Mouse (Mus musculus) forebrain, embryonic 13.5 days (tissue): ENCODE results near the gene Amh. TPM values are rescaled to one million over a fixed set of nuclear protein-coding genes. Genes with fewer than 3 reads are reported as not detected.

Source experiments
- ATAC-seq: fragments of 200-750 bp; cut with Nextera tagmentation; 2 replicates; pipeline ENCODE4 v1.8.0; 2017
- H3K27ac ChIP-seq: fragments of 300-500 bp; sonication (generic); 2 replicates; pipeline ENCODE4 v1.5.1; 2015; ENCODE audit warnings: inconsistent platforms, mild to moderate bottlenecking, moderate library complexity
- H3K27me3 ChIP-seq: fragments of 300-500 bp; sonication (generic); 2 replicates; pipeline ENCODE4 v1.6.1; 2015; ENCODE audit warnings: mild to moderate bottlenecking, inconsistent platforms
- H3K36me3 ChIP-seq: fragments of 300-500 bp; sonication (generic); 2 replicates; pipeline ENCODE4 v1.6.1; 2015; ENCODE audit warnings: mild to moderate bottlenecking, inconsistent platforms; ENCODE audit not compliant: poor library complexity, severe bottlenecking
- H3K4me1 ChIP-seq: fragments of 300-500 bp; sonication (generic); 2 replicates; pipeline ENCODE4 v1.6.1; 2015; ENCODE audit warnings: inconsistent platforms
- H3K4me2 ChIP-seq: fragments of 300-500 bp; sonication (generic); 2 replicates; pipeline ENCODE4 v1.6.1; 2015; ENCODE audit warnings: inconsistent platforms, mild to moderate bottlenecking, moderate library complexity
- H3K4me3 ChIP-seq: fragments of 300-500 bp; sonication (generic); 2 replicates; pipeline ENCODE4 v1.5.1; 2015; ENCODE audit warnings: mild to moderate bottlenecking, inconsistent platforms
- H3K9ac ChIP-seq: fragments of 300-500 bp; sonication (generic); 2 replicates; pipeline ENCODE4 v1.6.1; 2015; ENCODE audit warnings: mild to moderate bottlenecking, inconsistent platforms
- H3K9me3 ChIP-seq: fragments of 300-500 bp; sonication (generic); replicated peaks from 2 replicates; pipeline ENCODE4 v1.6.1; 2016; ENCODE audit warnings: inconsistent platforms
- WGBS: fragments of 180-500 bp; shearing (Covaris S2); methylation state at CpG from one replicate; pipeline ENCODE4 v1.1.7; 2015; 5-methylcytosine and 5-hydroxymethylcytosine counted together
- polyA plus RNA-seq: library from polyadenylated mRNA; unstranded; fragments of >200 nt; fragmentation: Nextera tagmentation; extraction: Ambion mirVana; gene quantifications from 2 replicates; pipeline ENCODE4 v1.2.1, GENCODE M21; 2015

Amh gene
- polyA plus RNA-seq, 1 experiment from 2014 or later, result 0.13 TPM

DNA sequence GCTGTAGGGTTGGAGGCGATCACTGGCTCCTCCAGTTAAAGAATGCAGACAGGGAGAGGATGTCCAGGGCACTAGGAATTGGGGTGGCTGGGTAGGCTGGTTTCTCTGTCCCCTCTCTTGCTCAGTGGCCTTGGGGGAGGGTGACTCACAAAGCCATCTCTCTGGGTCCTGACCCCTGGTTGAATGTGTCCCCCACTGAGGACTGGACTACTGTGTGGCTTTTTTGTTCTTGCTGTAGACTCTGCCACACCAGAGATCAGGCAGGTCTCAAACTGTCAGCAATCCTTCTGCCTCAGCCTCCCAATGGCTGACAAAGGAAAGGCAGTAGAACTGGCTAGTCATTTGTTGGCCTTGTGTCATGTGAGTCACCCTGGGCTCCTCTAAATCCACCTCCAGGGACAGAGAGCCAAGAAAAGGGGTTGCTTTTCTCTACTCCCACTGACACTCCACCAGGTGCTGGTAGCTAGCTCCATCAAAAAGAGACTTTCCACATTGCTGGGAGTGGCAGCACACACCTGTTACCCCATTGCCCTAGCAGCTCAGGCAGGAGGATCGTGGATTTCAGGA is 33.4 kb downstream of the Amh start:
- ATAC-seq, result no peak
- no peak overlapping the region for H3K4me2 ChIP-seq
- 73% methylated on average over 2 of the region's 2 CpGs for WGBS
- peaks cover 11% of the 10 kb centered on the region for H3K4me1 ChIP-seq
- peaks cover 44% of the 10 kb centered on the region for H3K27me3 ChIP-seq
- no peak overlapping the region for H3K4me3 ChIP-seq
- no peak overlapping the region for H3K27ac ChIP-seq
- no peak overlapping the region for H3K9ac ChIP-seq
- no peaks in the 10 kb centered on the region for H3K9me3 ChIP-seq
- H3K36me3 ChIP-seq, result 0 out of 2 replicates have a peak, but pooled peaks cover 3% of the 10 kb centered on the region

DNA sequence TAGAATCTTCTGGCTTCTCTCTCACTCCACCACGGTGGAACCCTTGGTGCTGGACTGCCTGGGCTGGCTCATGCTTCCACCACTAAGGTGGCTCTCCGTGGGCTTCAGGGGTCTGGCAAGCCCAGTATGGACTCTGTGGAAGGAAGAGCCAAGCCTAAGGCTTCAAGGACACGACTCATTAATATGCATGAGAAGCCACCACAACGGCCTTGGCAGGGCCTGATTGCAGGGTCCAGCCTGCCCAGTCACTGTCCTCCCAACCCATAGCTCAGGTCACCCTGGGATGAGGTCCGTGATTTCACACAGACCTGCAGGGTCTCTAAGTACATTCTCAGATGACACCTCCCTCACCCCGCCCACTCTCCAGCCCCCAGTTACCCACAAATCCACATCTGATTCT is 34.8 kb downstream of the Amh start:
- H3K27me3 ChIP-seq, result peaks cover 44% of the 10 kb centered on the region
- H3K4me2 ChIP-seq, result no peak overlapping the region
- H3K9ac ChIP-seq, result no peak overlapping the region
- H3K4me3 ChIP-seq, result no peak overlapping the region
- 68% methylated on average over 6 of the region's 6 CpGs for WGBS
- ATAC-seq, result no peak
- no peak overlapping the region for H3K27ac ChIP-seq
- H3K4me1 ChIP-seq, result peaks cover 21% of the 10 kb centered on the region
- H3K36me3 ChIP-seq, result 0 out of 2 replicates have a peak, but pooled peaks cover under 1% of the 10 kb centered on the region
- H3K9me3 ChIP-seq, result no peaks in the 10 kb centered on the region

DNA sequence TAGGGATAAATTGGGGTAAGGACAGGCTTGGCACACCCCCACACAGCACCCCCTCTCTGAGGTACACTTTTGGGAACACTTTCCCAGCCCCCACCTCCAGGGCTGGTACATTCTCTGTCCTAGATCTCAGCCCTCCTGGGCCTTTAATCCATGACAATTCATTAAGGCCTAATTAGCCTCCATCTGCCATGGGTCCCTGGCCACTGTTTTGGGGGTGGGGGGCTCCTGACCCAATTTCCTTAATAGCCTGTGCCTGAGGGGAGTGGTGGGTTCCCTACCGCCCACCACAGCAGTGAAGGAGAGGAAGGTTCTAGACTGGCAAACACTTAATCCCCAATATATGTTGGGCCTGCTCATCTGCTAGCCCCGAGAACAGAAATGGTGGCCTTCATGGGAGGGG is 36.6 kb downstream of the Amh start:
- no peaks in the 10 kb centered on the region for H3K9me3 ChIP-seq
- WGBS, result 73% methylated on average over 2 of the region's 2 CpGs
- no peak overlapping the region for H3K4me3 ChIP-seq
- no peak for ATAC-seq
- no peaks in the 10 kb centered on the region for H3K36me3 ChIP-seq
- no peak overlapping the region for H3K9ac ChIP-seq
- no peak overlapping the region for H3K4me2 ChIP-seq
- peaks cover 41% of the 10 kb centered on the region for H3K27me3 ChIP-seq
- peaks cover 15% of the 10 kb centered on the region for H3K4me1 ChIP-seq
- H3K27ac ChIP-seq, result no peak overlapping the region

DNA sequence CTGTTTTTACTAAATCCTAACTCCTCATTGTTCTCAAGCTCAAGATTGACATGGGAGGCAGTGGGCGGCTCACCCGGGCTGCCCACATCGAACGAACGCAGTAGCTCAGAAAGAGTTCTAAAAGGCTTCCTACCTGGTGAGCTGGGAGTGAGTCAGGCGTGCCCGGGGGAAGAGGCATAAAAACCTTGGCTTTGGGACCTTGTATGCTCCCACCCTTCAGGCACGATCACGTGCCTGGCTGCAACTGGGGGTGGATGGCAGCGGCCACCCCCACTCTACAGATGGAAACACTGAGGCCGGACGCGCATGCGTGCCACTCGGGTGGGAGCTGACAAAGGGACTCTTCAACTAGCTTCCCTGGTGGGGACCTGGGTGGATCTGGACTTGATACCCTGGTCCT is 37.3 kb downstream of the Amh start:
- no peak for ATAC-seq
- no peaks in the 10 kb centered on the region for H3K9me3 ChIP-seq
- no peak overlapping the region for H3K9ac ChIP-seq
- no peak overlapping the region for H3K4me2 ChIP-seq
- no peak overlapping the region for H3K4me3 ChIP-seq
- H3K27ac ChIP-seq, result no peak overlapping the region
- 82% methylated on average over 15 of the region's 15 CpGs for WGBS
- H3K4me1 ChIP-seq, result peaks cover 15% of the 10 kb centered on the region
- no peaks in the 10 kb centered on the region for H3K36me3 ChIP-seq
- H3K27me3 ChIP-seq, result peaks cover 41% of the 10 kb centered on the region

DNA sequence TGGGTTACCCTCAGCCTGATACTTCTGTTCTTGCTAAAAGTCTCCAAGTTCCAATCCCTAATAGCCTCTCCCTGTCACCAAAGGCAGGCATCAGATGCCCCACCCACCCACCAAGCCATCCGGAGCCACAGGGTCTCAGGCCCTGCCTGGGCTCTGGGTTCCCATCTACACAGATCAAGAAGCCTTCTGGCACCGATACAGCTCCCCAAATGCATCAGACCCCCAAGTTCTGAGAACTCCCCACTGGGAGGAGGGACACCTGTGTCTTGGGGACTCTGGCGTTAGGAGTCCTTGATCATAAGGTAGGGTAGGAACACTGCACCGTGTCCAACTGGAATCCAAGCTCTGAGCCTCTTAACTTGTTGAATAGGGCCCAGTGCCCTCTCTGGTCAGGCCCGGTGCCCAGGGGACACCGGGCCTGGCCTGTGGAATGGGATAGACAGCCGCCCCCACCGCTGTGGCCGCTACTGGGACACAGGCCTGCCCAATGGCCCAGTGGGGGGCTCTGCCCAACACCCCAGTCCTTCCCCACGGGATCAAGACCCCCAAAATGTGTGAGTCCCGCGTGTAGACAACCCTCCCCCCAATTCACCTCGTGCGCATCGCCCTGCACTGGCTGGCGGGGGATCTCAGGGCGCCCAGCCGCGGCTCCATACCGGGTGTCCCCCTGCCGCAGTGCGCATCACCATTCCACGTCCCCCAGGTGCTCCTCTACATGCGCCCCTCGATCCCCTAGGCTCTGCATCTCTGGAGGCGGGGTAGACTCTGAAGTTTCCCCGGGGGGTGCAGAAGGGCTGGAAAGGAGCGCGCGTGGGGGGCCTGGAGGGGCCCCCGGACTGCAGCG is 38.3 kb downstream of the Amh start:
- WGBS, result 8% methylated on average over 31 of the region's 32 CpGs
- Histone ChIP-seq H3K9me3 (no peaks in the 10 kb centered on the region), H3K27ac (no peak overlapping the region), H3K9ac (peak overlapping the region; percentile 72), H3K36me3 (no peaks in the 10 kb centered on the region), H3K4me2 (peak overlapping the region; percentile 86), H3K4me3 (peak overlapping the region; percentile 47), H3K27me3 (peaks cover 41% of the 10 kb centered on the region), H3K4me1 (peaks cover 15% of the 10 kb centered on the region)
- 0 out of 2 replicates have a peak, but pooled peaks have one; percentile 24 for ATAC-seq

DNA sequence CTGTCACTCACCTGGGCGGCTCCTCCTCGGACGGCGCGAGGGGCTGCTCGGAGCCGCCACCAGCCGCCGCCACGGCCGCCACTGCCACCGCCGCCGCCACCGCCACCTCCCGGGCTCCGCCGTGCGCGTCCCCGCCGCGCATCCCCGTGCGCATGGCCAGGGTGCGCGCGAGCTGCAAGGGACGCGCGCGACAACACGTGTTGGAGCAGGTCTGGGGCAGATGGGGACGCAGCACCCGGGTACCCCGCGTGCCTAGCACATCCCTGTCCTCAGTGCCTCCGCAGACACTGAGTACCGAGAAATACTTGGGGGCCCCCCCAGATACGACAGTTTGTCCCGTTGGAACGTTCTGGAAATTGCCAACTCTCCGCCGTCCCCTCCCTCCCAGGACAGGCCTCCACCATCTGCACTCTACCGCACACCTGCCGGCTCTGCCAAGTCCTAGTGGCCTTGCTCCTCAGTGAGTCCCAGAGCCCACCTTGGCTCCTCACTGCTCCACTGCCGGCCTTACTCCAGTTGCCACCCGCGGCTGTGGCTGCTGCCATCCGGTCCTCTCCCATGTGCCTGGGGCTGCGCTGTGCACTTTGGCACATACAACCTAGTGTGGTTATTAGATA is 39.0 kb downstream of the Amh start, which contains the start of gene Lingo3:
Gene Lingo3 (minus strand): TSS at position 109 of the 617 bp plus-strand sequence.
- no peak within 1 kb of the TSS for H3K27ac ChIP-seq
- H3K27me3 ChIP-seq, result peaks cover 41% of the 10 kb centered on the region
- H3K36me3 ChIP-seq, result no peaks in the 10 kb centered on the region
- peak within 1 kb of the TSS; percentile 47 for H3K4me3 ChIP-seq
- peak within 1 kb of the TSS; percentile 86 for H3K4me2 ChIP-seq
- peak within 1 kb of the TSS; percentile 72 for H3K9ac ChIP-seq
- peak; percentile 59 for ATAC-seq
- peaks cover 15% of the 10 kb centered on the region for H3K4me1 ChIP-seq
- no peaks in the 10 kb centered on the region for H3K9me3 ChIP-seq
- 5% methylated on average over 43 of the region's 51 CpGs for WGBS

DNA sequence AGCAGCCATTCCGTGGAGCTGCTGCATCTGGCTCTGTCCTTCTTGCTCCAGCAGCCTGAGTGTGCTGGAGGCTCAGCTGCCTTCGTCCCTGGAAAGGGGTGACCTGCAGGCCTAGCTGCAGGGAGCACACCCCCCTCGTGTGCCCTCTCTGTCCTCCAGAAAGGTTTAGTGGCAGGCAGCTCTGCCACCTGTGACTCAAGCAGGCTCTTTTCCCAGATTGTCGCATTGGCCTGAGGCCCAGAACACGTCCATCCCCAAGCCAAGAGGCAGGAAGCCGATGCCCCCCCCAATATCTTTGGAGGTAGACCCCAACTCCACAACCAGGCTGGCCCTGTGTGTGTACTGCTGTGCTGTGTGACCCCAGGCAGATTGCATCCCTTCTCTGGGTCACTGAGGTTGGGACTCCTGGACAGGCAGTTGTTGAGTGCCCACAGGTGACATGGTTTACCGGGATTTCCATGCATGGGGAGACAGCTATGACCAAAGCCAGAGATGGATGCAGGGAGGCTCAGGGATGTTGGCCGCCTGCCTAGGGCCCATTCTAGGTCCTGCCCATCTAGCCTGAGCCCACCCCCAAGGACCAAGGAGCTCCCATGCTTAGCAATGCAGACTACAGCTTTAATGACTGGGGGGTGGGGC is 40.1 kb downstream of the Amh start:
- Histone ChIP-seq H3K4me2 (no peak overlapping the region), H3K4me3 (no peak overlapping the region), H3K4me1 (peaks cover 15% of the 10 kb centered on the region), H3K27ac (no peak overlapping the region), H3K27me3 (peaks cover 41% of the 10 kb centered on the region), H3K36me3 (peaks cover 8% of the 10 kb centered on the region; the same call in 1 of the 2 replicates), H3K9me3 (no peaks in the 10 kb centered on the region), H3K9ac (no peak overlapping the region)
- 64% methylated on average over 8 of the region's 8 CpGs for WGBS
- ATAC-seq, result no peak

DNA sequence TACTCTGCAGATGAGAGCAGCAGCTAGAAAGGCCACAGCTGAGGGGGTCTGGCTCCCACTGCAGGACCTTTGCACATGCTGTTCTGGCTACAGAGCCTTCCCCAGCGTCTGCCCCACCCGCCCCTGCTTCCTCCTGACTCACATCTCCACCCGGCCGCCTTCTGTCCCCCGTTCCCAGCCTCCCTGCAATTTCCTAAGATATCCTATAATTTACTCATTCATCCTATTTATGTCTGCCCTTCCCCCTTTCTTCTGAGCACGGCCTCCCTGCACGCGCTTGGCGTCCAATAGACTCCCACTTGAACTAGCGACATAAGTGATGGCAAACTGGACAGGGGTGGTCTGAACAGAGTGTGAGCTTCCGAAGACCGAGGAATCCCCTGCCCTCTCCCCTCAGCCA is 40.7 kb downstream of the Amh start:
- Histone ChIP-seq H3K36me3 (peaks cover 12% of the 10 kb centered on the region; the same call in 1 of the 2 replicates), H3K9ac (no peak overlapping the region), H3K27ac (no peak overlapping the region), H3K27me3 (peaks cover 41% of the 10 kb centered on the region), H3K4me1 (peaks cover 15% of the 10 kb centered on the region), H3K9me3 (no peaks in the 10 kb centered on the region), H3K4me2 (no peak overlapping the region), H3K4me3 (no peak overlapping the region)
- 81% methylated on average over 12 of the region's 12 CpGs for WGBS
- no peak for ATAC-seq

DNA sequence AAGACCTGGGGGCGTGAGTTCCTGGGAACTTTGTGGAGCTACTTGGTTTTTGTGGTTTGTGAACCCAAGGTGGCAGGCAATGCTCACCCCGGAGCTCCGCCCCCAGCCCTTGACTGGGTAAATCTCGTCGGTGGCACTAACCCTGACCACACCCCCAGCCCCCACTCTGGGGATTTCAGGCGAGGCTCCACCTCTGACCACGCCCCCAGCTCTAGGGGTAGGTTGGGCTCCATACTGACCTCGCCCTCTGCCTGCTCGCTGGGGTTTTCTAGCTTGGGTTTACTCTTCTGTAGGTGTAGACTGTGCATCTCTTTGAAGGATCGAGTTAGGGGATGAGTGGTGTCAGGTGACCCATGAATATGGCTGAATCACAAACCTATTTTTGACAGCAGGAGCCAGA is 43.5 kb downstream of the Amh start:
- Histone ChIP-seq H3K9me3 (no peaks in the 10 kb centered on the region), H3K27me3 (peaks cover 24% of the 10 kb centered on the region), H3K27ac (no peak overlapping the region), H3K4me2 (no peak overlapping the region), H3K9ac (no peak overlapping the region), H3K36me3 (peaks cover 35% of the 10 kb centered on the region), H3K4me3 (no peak overlapping the region), H3K4me1 (peaks cover 12% of the 10 kb centered on the region)
- ATAC-seq, result no peak
- 10% methylated on average over 10 of the region's 10 CpGs for WGBS

DNA sequence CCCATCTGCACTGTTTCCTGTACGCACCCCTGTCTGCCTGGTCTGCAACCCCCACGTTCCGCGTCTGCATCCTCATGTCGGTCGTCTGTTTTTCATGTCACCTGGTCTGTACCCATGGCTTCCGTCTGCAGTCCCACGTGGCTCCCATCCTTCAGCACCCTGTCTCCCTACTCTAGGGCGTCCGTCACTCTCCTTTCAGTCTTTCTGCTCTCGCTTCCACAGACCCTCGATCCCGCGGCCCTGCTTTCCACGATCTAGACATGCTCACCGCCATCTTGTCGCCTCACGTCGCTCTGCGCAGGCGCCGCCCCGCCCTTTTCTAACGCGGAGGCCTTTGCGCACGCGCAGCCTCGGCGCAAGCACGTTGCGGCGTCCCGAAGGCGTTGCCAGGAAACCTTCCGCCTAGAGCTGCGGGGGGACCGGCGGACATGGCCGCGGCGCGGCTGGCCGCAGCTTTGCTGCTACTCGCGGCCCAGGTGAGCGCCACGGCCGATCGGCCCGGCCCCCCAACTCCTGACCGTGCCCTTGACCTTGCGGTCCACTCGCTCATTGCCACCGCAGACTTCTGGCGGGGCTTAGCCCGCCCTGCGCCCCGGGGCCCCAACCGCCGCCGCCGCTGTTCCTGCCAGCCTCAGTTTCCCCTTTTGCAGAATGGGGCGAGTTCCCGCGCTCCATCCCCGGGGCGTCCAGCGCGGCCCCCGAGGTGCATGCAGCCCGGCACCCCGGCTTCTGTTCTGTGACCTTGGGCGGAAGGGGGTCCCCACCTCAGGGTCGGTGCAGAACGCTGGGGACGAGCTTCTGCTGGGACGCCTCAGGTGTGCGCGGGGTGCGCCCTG is 50.1 kb downstream of the Amh start, which contains the start of the genes Lsm7 and Sppl2b:
Gene Lsm7 (minus strand): TSS at position 297 of the 836 bp plus-strand sequence.
Gene Sppl2b (plus strand): TSS at position 363 of the 836 bp plus-strand sequence.
- Histone ChIP-seq H3K4me3 (peak within 1 kb of the TSS; percentile 77), H3K4me2 (peak within 1 kb of the TSS; percentile 97), H3K27me3 (no peaks in the 10 kb centered on the region), H3K36me3 (peaks cover 32% of the 10 kb centered on the region), H3K4me1 (peaks cover 42% of the 10 kb centered on the region), H3K27ac (no peak within 1 kb of the TSS), H3K9ac (peak within 1 kb of the TSS; percentile 89), H3K9me3 (no peaks in the 10 kb centered on the region)
- peak; percentile 85 for ATAC-seq
- under 1% methylated on average over 81 of the region's 81 CpGs for WGBS

DNA sequence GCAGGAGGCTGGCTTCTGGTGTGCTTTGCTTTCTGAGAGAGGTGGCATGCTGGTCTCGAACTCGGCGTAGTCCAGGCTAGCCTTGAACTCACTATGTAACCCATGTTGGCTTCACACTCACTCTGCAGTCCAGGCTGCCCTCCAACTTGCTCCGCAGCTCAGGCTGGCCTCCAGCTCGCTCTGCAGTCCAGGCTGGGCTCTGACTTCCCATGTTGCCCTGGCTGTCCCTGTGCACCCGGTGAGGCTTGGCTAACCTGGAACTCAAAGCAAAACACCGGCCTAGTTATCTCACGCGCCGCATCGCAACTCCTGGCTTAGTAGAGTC is 50.7 kb downstream of the Amh start:
- Histone ChIP-seq H3K4me3 (peak overlapping the region; percentile 77), H3K9me3 (no peaks in the 10 kb centered on the region), H3K4me1 (peaks cover 42% of the 10 kb centered on the region), H3K9ac (peak overlapping the region; percentile 89), H3K27ac (no peak overlapping the region), H3K27me3 (no peaks in the 10 kb centered on the region), H3K36me3 (peaks cover 27% of the 10 kb centered on the region), H3K4me2 (peak overlapping the region; percentile 97)
- 0 out of 2 replicates have a peak, but pooled peaks have one; percentile 7 for ATAC-seq
- 18% methylated on average over 11 of the region's 11 CpGs for WGBS
